ENCODE assay signal across 21 mouse cellular contexts in the genomic region with DNA sequence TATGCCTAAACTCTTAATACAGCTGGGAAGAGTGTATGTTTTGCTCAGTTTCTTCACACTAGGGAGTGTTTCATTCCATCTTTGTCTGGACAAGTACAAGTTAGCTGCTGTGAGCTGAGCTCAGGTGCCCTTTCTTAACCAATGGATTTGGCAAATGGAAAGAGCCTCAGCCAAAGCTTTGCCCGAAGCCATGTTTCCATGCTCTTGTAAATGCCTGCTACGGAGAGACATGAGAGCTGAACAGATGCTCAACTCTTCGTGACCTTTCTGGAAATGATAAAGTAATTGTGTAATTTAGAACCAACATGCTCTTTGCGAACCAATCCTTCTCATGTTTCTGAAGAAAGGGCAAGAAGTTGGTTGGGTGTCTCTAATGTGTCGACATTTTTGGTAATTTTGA.
"Had no signal": no experiment of that assay in that cellular context is flagged by ENCODE, and none has a peak within 500 bp of the region (broad histone marks: within the 10 kb centered on the region; RNA-seq: fewer than 3 reads in every experiment).

No protein-coding gene starts in this region.

- H3K9me3 ChIP-seq: liver, embryonic 12.5 days; liver, embryonic 15.5 days; lung, embryonic 15.5 days; midbrain, embryonic 15.5 days; neural tube, embryonic 12.5 days; neural tube, embryonic 15.5 days had no signal

- H3K27ac ChIP-seq: liver, embryonic 12.5 days; liver, embryonic 15.5 days; lung, embryonic 15.5 days; midbrain, embryonic 15.5 days; neural tube, embryonic 12.5 days; neural tube, embryonic 15.5 days had no signal

- ATAC-seq: liver, embryonic 12.5 days; midbrain, embryonic 15.5 days had no signal

- DNase-seq: kidney, adult 9 months; kidney, postnatal 14 days; kidney, postnatal 4 days; liver; lung, adult 18-20 months; lung, postnatal 10 days; lung, postnatal 36 days; right cerebral cortex, adult 18-20 months; right cerebral cortex, postnatal 14 days; right cerebral cortex, postnatal 4 days; thymus, adult 2 months; thymus, postnatal 14 days; thymus, postnatal 4 days had no signal

- H3K9ac ChIP-seq: liver, embryonic 12.5 days; liver, embryonic 15.5 days; lung, embryonic 15.5 days; midbrain, embryonic 15.5 days; neural tube, embryonic 12.5 days; neural tube, embryonic 15.5 days had no signal

- H3K4me2 ChIP-seq: liver, embryonic 12.5 days; liver, embryonic 15.5 days; lung, embryonic 15.5 days; midbrain, embryonic 11.5 days; midbrain, embryonic 15.5 days; neural tube, embryonic 12.5 days; neural tube, embryonic 15.5 days had no signal

- H3K4me1 ChIP-seq: liver, embryonic 12.5 days; liver, embryonic 15.5 days; lung, embryonic 15.5 days; midbrain, embryonic 15.5 days; neural tube, embryonic 12.5 days; neural tube, embryonic 15.5 days had no signal

- H3K27me3 ChIP-seq: liver, embryonic 12.5 days; liver, embryonic 15.5 days; lung, embryonic 15.5 days; midbrain, embryonic 15.5 days; neural tube, embryonic 12.5 days; neural tube, embryonic 15.5 days had no signal

- H3K36me3 ChIP-seq: liver, embryonic 12.5 days; liver, embryonic 15.5 days; lung, embryonic 15.5 days; midbrain, embryonic 15.5 days; neural tube, embryonic 12.5 days; neural tube, embryonic 15.5 days had no signal

- H3K4me3 ChIP-seq: liver, embryonic 12.5 days; liver, embryonic 15.5 days; lung, embryonic 15.5 days; megakaryocyte, embryonic 14.5 days; midbrain, embryonic 15.5 days; neural tube, embryonic 12.5 days; neural tube, embryonic 15.5 days had no signal
